Mouse (Mus musculus): Measurements from ENCODE around the gene Pank3. TPM values are rescaled to one million over a fixed set of nuclear protein-coding genes. Genes with fewer than 3 reads are reported as not detected.
"Not testable (repeated sequence)": the region's sequence is repeated elsewhere in the genome, so short reads cannot be mapped to it uniquely, and the experiment has no call there.

The Pank3 gene
- polyA plus RNA-seq, 1 experiment from 2014 or later, result 27.1 TPM

DNA sequence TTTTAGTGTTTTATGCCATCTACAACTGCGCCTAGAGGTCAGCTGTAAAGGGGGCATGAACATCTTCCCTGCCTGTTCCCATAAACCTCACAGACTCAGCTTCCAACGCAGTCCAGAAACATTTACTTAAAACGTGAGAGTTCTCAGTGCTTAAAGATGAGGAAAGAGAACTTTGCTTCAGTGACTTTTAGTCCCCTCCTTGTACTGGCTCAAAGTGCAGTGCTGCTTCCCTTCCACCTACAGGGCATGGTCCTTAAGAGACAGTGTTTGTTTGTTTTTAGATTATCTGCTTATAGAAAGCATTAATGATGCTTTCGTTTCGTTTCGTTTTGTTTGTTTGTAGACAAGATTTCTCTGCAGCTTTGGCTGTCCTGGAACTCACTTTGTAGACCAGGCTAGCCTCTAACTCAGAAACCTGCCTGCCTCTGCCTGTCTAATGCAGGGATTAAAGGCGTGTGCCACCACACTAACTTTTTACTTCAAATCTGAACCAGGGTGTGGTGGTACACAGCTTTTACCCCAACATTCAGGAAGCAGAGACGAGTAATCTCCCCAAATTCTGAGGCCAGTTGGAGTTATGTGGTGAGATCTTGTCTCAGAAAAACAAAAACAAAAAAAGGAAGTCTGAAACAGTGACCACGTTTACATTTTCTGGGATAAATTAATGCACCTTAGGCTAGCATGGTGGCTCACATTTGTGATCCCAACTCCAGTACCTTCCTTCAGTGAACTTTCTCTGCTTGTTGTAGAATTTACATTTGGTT is 1.6 kb downstream of the Pank3 start:
- ATAC-seq, result no peak
- peak overlapping the region; percentile 67 for H3K4me2 ChIP-seq (ENCODE audit: low read depth, low read length)

DNA sequence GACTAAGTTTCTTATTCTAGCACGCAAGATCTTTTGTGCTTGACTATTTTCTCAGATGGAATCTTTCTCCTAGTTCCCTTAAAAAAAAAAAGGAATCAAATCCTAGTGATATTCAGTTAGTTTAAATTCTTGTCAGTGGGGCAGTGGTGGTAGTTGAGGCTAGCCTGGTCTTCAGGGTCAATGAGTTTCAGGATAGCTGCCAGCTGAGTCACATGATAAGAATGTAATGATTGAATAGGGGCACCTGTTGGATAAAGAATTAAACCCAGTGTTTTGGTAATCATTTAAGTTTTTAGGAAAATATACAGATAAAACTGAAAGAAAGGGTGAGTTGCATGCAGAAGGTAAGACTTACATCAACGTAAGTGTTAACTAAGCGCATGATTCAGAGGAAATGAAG is 6.3 kb downstream of the Pank3 start:
- H3K9ac ChIP-seq (ENCODE audit: low read depth, low read length), result no peak overlapping the region
- 0 out of 2 replicates have a peak, but pooled peaks cover 9% of the 10 kb centered on the region for H3K36me3 ChIP-seq (ENCODE audit: control insufficient read depth, insufficient read depth, low read length)
- no peaks in the 10 kb centered on the region for H3K9me3 ChIP-seq (ENCODE audit: control insufficient read depth, low read length)
- ATAC-seq, result no peak
- H3K4me1 ChIP-seq (ENCODE audit: control insufficient read depth, insufficient read depth, low read length), result peaks cover 13% of the 10 kb centered on the region
- no peak overlapping the region for H3K4me2 ChIP-seq (ENCODE audit: low read depth, low read length)
- WGBS, result 95% methylated on average over 3 of the region's 3 CpGs
- H3K27ac ChIP-seq (ENCODE audit: low read length), result no peak overlapping the region
- H3K27me3 ChIP-seq (replicated peaks; ENCODE audit: control insufficient read depth, insufficient read depth, low read length), result no peaks in the 10 kb centered on the region
- H3K4me3 ChIP-seq (ENCODE audit: low read length), result no peak overlapping the region

More for the DNA sequence above, 1.6 kb downstream of the Pank3 start:
- H3K27ac ChIP-seq (ENCODE audit: low read length), result peak overlapping the region; percentile 98; the same call in 1 of the 2 replicates
- H3K4me1 ChIP-seq (ENCODE audit: control insufficient read depth, insufficient read depth, low read length), result peaks cover 15% of the 10 kb centered on the region
- peak overlapping the region; percentile 98 for H3K9ac ChIP-seq (ENCODE audit: low read depth, low read length)
- no peaks in the 10 kb centered on the region for H3K36me3 ChIP-seq (ENCODE audit: control insufficient read depth, insufficient read depth, low read length)
- WGBS, result 44% methylated on average over 9 of the region's 9 CpGs
- H3K4me3 ChIP-seq (ENCODE audit: low read length), result peak overlapping the region; percentile 92
- no peaks in the 10 kb centered on the region for H3K9me3 ChIP-seq (ENCODE audit: control insufficient read depth, low read length)
- no peaks in the 10 kb centered on the region for H3K27me3 ChIP-seq (replicated peaks; ENCODE audit: control insufficient read depth, insufficient read depth, low read length)

DNA sequence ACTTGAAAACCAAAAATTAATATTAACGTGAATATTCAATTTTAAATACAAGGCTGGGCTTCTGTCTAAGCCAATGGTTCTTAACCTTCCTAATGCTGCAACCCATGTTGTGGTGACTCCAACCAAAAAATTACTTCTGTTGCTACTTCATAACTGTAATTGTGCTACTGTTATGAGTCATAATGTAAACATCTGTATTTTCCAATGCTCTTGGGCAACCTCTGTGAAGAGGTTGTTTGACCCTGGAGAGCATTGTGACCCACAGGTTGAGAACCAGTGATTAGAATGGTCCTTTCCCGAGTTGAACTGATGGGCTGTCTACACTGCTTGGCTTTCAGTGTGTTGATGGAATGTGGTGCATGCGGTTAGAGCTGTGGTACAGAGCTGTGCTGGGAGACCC is 7.2 kb downstream of the Pank3 start:
- H3K36me3 ChIP-seq (ENCODE audit: control insufficient read depth, insufficient read depth, low read length), result 0 out of 2 replicates have a peak, but pooled peaks cover 9% of the 10 kb centered on the region
- H3K4me1 ChIP-seq (ENCODE audit: control insufficient read depth, insufficient read depth, low read length), result peaks cover 6% of the 10 kb centered on the region
- no peaks in the 10 kb centered on the region for H3K27me3 ChIP-seq (replicated peaks; ENCODE audit: control insufficient read depth, insufficient read depth, low read length)
- no peak for ATAC-seq
- H3K4me2 ChIP-seq (ENCODE audit: low read depth, low read length), result no peak overlapping the region
- no peak overlapping the region for H3K4me3 ChIP-seq (ENCODE audit: low read length)
- no peak overlapping the region for H3K27ac ChIP-seq (ENCODE audit: low read length)
- WGBS, result 90% methylated on average over 3 of the region's 3 CpGs
- no peaks in the 10 kb centered on the region for H3K9me3 ChIP-seq (ENCODE audit: control insufficient read depth, low read length)
- H3K9ac ChIP-seq (ENCODE audit: low read depth, low read length), result no peak overlapping the region

DNA sequence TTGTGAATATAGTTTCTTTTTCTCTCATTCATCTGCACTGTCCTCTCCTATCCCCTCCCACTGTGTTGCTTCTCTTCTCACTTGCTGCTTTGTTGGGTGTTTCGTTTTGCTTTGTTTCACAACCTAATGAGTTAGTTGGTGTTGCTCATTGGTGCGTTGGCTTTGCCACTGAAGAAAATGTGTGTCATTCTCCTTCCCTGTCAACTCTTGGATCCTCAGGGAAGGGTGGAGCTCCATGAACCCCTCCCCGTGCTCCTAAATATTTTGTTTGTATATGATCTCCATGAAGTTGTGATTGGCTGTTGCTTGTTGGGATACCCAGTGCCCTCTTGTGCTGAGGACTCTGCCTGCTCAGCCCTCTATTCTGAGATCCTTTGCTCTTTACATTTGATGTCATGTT is 11.1 kb downstream of the Pank3 start:
- ATAC-seq, result no peak
- H3K4me3 ChIP-seq (ENCODE audit: low read length), result no peak overlapping the region
- no peaks in the 10 kb centered on the region for H3K4me1 ChIP-seq (ENCODE audit: control insufficient read depth, insufficient read depth, low read length)
- H3K9me3 ChIP-seq (ENCODE audit: control insufficient read depth, low read length), result no peaks in the 10 kb centered on the region
- H3K27ac ChIP-seq (ENCODE audit: low read length), result no peak overlapping the region
- no peak overlapping the region for H3K9ac ChIP-seq (ENCODE audit: low read depth, low read length)
- no peak overlapping the region for H3K4me2 ChIP-seq (ENCODE audit: low read depth, low read length)
- WGBS, result 91% methylated on average over 3 of the region's 3 CpGs
- peaks cover 37% of the 10 kb centered on the region for H3K36me3 ChIP-seq (ENCODE audit: control insufficient read depth, insufficient read depth, low read length)
- H3K27me3 ChIP-seq (replicated peaks; ENCODE audit: control insufficient read depth, insufficient read depth, low read length), result no peaks in the 10 kb centered on the region

DNA sequence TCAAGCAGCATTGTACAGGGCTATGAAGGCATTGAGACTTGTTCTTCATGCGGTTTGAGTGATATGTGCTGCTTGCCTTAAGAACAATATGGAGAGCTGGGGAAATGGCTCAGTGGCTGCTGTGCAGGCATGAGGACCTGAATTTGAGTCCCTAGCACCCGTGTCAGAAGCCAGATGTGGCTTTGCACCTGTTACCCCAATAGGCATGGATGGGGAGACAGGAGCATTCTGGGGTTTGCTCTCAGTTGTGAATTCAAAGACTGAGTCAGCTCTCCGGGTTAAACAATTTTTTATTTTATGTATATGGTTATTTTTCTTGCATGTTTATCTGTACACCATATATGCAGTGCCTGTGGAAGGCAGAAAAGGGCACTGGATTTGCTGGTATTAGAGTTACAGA is 13.2 kb downstream of the Pank3 start:
- ATAC-seq, result no peak
- no peak overlapping the region for H3K4me2 ChIP-seq (ENCODE audit: low read depth, low read length)
- peaks cover 31% of the 10 kb centered on the region for H3K36me3 ChIP-seq (ENCODE audit: control insufficient read depth, insufficient read depth, low read length)
- H3K9me3 ChIP-seq (ENCODE audit: control insufficient read depth, low read length), result no peaks in the 10 kb centered on the region
- H3K27me3 ChIP-seq (replicated peaks; ENCODE audit: control insufficient read depth, insufficient read depth, low read length), result no peaks in the 10 kb centered on the region
- no peak overlapping the region for H3K9ac ChIP-seq (ENCODE audit: low read depth, low read length)
- H3K4me3 ChIP-seq (ENCODE audit: low read length), result no peak overlapping the region
- H3K4me1 ChIP-seq (ENCODE audit: control insufficient read depth, insufficient read depth, low read length), result no peaks in the 10 kb centered on the region
- H3K27ac ChIP-seq (ENCODE audit: low read length), result no peak overlapping the region
- WGBS, result 97% methylated on average over 3 of the region's 3 CpGs

GRCm38 (mm10) chr11:35783038-35783437 is 13.8 kb downstream of the Pank3 start:
- Histone ChIP-seq H3K4me2 (ENCODE audit: low read depth, low read length) (no peak overlapping the region), H3K9ac (ENCODE audit: low read depth, low read length) (no peak overlapping the region), H3K9me3 (ENCODE audit: control insufficient read depth, low read length) (no peaks in the 10 kb centered on the region), H3K4me1 (ENCODE audit: control insufficient read depth, insufficient read depth, low read length) (no peaks in the 10 kb centered on the region), H3K27ac (ENCODE audit: low read length) (no peak overlapping the region), H3K4me3 (ENCODE audit: low read length) (no peak overlapping the region), H3K36me3 (ENCODE audit: control insufficient read depth, insufficient read depth, low read length) (peaks cover 31% of the 10 kb centered on the region), H3K27me3 (replicated peaks; ENCODE audit: control insufficient read depth, insufficient read depth, low read length) (no peaks in the 10 kb centered on the region)
- ATAC-seq, result peak; percentile 41
- 88% methylated on average over 5 of the region's 5 CpGs for WGBS

DNA sequence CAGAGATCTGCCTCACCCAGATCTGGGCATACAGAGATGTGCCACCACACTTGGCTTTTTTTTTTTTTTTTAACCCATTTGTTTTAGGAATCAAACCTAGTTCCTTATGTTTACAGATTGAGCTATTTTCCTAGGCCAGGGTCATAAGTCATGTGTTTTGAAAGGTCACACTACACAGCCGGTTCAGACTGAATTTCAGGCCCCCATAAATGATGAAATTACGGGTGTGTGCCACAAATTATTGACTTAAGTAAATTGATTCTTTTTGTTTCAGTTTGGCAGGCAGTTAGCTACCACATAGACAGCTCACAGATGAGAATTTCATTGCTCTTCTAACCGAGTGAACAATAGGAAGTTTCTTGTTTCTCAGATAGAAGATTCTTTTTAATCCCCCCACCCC is 14.7 kb downstream of the Pank3 start:
- WGBS, result 71% methylated on average over 3 of the region's 3 CpGs
- H3K4me3 ChIP-seq (ENCODE audit: low read length), result no peak overlapping the region

GRCm38 (mm10) chr11:35784537-35784936 is 15.3 kb downstream of the Pank3 start:
- Histone ChIP-seq H3K27me3 (replicated peaks; ENCODE audit: control insufficient read depth, insufficient read depth, low read length) (no peaks in the 10 kb centered on the region), H3K9me3 (ENCODE audit: control insufficient read depth, low read length) (no peaks in the 10 kb centered on the region), H3K36me3 (ENCODE audit: control insufficient read depth, insufficient read depth, low read length) (peaks cover 30% of the 10 kb centered on the region), H3K4me1 (ENCODE audit: control insufficient read depth, insufficient read depth, low read length) (no peaks in the 10 kb centered on the region), H3K9ac (ENCODE audit: low read depth, low read length) (no peak overlapping the region), H3K4me2 (ENCODE audit: low read depth, low read length) (no peak overlapping the region), H3K27ac (ENCODE audit: low read length) (no peak overlapping the region), H3K4me3 (ENCODE audit: low read length) (no peak overlapping the region)
- 97% methylated on average over 4 of the region's 4 CpGs for whole genome bisulfite sequencing
- ATAC-seq, result no peak

More for the DNA sequence above, 14.7 kb downstream of the Pank3 start:
- no peak for ATAC-seq
- Histone ChIP-seq H3K27ac (ENCODE audit: low read length) (no peak overlapping the region), H3K4me1 (ENCODE audit: control insufficient read depth, insufficient read depth, low read length) (no peaks in the 10 kb centered on the region), H3K9ac (ENCODE audit: low read depth, low read length) (no peak overlapping the region), H3K27me3 (replicated peaks; ENCODE audit: control insufficient read depth, insufficient read depth, low read length) (no peaks in the 10 kb centered on the region), H3K4me2 (ENCODE audit: low read depth, low read length) (no peak overlapping the region), H3K9me3 (ENCODE audit: control insufficient read depth, low read length) (no peaks in the 10 kb centered on the region), H3K36me3 (ENCODE audit: control insufficient read depth, insufficient read depth, low read length) (peaks cover 31% of the 10 kb centered on the region)

DNA sequence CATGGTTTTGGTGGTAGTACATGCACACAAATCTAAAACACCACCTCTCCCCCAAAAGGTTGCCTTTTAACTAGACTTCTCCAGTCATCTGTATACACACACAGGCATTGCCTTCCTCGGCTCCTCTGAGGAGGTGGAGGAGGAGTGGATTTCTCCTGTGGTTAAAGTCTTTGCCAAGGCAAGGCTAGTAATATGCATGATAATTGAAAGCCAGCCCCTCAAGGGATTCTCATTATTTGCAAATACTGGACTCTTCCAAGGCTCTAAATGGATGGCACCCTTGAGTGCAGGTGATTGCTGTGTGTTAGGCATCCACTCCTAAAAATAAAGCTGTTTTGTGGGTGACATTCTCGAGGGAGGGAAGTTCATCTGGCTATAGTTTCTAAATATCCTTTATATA is 19.2 kb downstream of the Pank3 start:
- H3K4me1 ChIP-seq (ENCODE audit: control insufficient read depth, insufficient read depth, low read length), result no peaks in the 10 kb centered on the region
- no peaks in the 10 kb centered on the region for H3K9me3 ChIP-seq (ENCODE audit: control insufficient read depth, low read length)
- H3K4me2 ChIP-seq (ENCODE audit: low read depth, low read length), result no peak overlapping the region
- H3K36me3 ChIP-seq (ENCODE audit: control insufficient read depth, insufficient read depth, low read length), result peaks cover 14% of the 10 kb centered on the region
- H3K27ac ChIP-seq (ENCODE audit: low read length), result no peak overlapping the region
- H3K4me3 ChIP-seq (ENCODE audit: low read length), result no peak overlapping the region
- ATAC-seq, result no peak
- no peak overlapping the region for H3K9ac ChIP-seq (ENCODE audit: low read depth, low read length)
- H3K27me3 ChIP-seq (replicated peaks; ENCODE audit: control insufficient read depth, insufficient read depth, low read length), result no peaks in the 10 kb centered on the region
- 85% methylated on average over 2 of the region's 2 CpGs for WGBS

DNA sequence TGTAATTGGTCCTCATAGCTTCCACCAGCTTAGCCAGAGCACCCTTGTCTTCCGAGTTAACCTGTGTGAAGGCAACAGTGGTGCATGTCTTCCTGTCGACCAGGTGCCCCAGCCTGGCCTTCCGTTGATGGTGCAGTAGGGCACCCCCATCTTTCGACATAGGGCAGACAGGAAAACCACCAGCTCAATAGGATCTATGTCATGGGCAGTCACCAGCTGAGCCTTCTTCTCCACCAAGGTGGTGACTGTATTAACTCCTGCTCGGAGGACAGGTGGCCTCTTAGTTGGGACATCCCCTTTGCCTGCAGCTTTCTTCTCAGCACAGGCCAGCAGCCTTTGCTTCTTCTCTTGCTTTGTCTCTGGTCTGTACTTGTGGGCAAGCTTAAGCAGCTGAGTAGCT is 23.5 kb downstream of the Pank3 start:
- 79% methylated on average over 5 of the region's 5 CpGs for WGBS

More for the DNA sequence above, 23.5 kb downstream of the Pank3 start:
- not testable (repeated sequence) for H3K36me3 ChIP-seq (ENCODE audit: control insufficient read depth, insufficient read depth, low read length); H3K4me2 ChIP-seq (ENCODE audit: low read depth, low read length); H3K4me3 ChIP-seq (ENCODE audit: low read length); ATAC-seq; H3K9ac ChIP-seq (ENCODE audit: low read depth, low read length); H3K4me1 ChIP-seq (ENCODE audit: control insufficient read depth, insufficient read depth, low read length); H3K27ac ChIP-seq (ENCODE audit: low read length); H3K9me3 ChIP-seq (ENCODE audit: control insufficient read depth, low read length)
- H3K27me3 ChIP-seq (replicated peaks; ENCODE audit: control insufficient read depth, insufficient read depth, low read length), result peaks cover 19% of the 10 kb centered on the region
